Mouse (Mus musculus) CH12.LX (cell line): ENCODE results near the gene Cyp2f2. TPM values are rescaled to one million over a fixed set of nuclear protein-coding genes. Genes with fewer than 3 reads are reported as not detected.

Source experiments
- DNase-seq: peaks from one replicate; pipeline ENCODE4 v3.0.0-alpha.2; 2013; ENCODE audit errors: extremely low read depth
- H3K27ac ChIP-seq: 2 replicates; pipeline ENCODE4 v1.5.1; 2012; ENCODE audit warnings: low read depth, mild to moderate bottlenecking, control low read depth, moderate library complexity; ENCODE audit not compliant: insufficient read depth
- H3K27me3 ChIP-seq: replicated peaks from 2 replicates; pipeline ENCODE3; 2012; ENCODE audit warnings: inconsistent platforms
- H3K36me3 ChIP-seq, 2 experiments: replicated peaks in 1 of 2; 2 replicates each; pipeline versions ENCODE3 to v1.6.1; 2012; ENCODE audit warnings: inconsistent platforms in 1 of 2, low read length in 1 of 2, mild to moderate bottlenecking in 1 of 2, mixed read lengths in 1 of 2, moderate library complexity in 1 of 2; ENCODE audit not compliant: control insufficient read depth in 1 of 2, insufficient read depth in 1 of 2
- H3K4me1 ChIP-seq, 2 experiments: 2 replicates each; pipeline ENCODE4 v1.6.1; 2012; ENCODE audit warnings: inconsistent platforms in 1 of 2, moderate library complexity in 1 of 2; ENCODE audit not compliant: insufficient read depth in 2 of 2, control insufficient read depth in 1 of 2
- H3K4me2 ChIP-seq: 2 replicates; pipeline ENCODE4 v1.6.1; 2012; ENCODE audit warnings: low read depth, mild to moderate bottlenecking, control low read depth; ENCODE audit not compliant: poor library complexity, insufficient read depth, severe bottlenecking
- H3K4me3 ChIP-seq, 3 experiments: fragments of 150-350 bp in 1 of 3; sonication (generic) in 1 of 3; replicated peaks in 1 of 3; 2 replicates each; pipeline versions ENCODE3 to v1.5.1; 2011 to 2012; ENCODE audit warnings: low read depth in 2 of 3, low read length in 2 of 3, mild to moderate bottlenecking in 2 of 3, moderate library complexity in 2 of 3, control low read depth in 1 of 3, improper control_type of control experiment in 1 of 3, inconsistent platforms in 1 of 3, mixed read lengths in 1 of 3; ENCODE audit not compliant: poor library complexity in 1 of 3
- H3K79me2 ChIP-seq: replicated peaks from 2 replicates; pipeline ENCODE4 v1.6.1; 2012; ENCODE audit warnings: mild to moderate bottlenecking, moderate library complexity; ENCODE audit not compliant: control insufficient read depth, poor library complexity, insufficient read depth, severe bottlenecking; ENCODE audit errors: extremely low read depth
- H3K9ac ChIP-seq: 2 replicates; pipeline ENCODE4 v1.6.1; 2012; ENCODE audit warnings: low read depth, mild to moderate bottlenecking, control low read depth, moderate library complexity; ENCODE audit not compliant: insufficient read depth
- H3K9me3 ChIP-seq: replicated peaks from 2 replicates; pipeline ENCODE3; 2012; ENCODE audit warnings: low read length, inconsistent platforms, mixed read lengths
- E2F4 ChIP-seq: IDR thresholded peaks from 2 replicates; pipeline ENCODE4 v1.6.1; 2011; ENCODE audit warnings: low read depth, low read length, improper control_type of control experiment; ENCODE audit not compliant: insufficient replicate concordance
- ELF1 ChIP-seq: IDR thresholded peaks from 2 replicates; pipeline ENCODE4 v1.6.1; 2014; ENCODE audit warnings: low read depth, mild to moderate bottlenecking, inconsistent platforms, low read length, improper control_type of control experiment
- EP300 ChIP-seq: IDR thresholded peaks from 2 replicates; pipeline ENCODE4 v1.6.1; 2011; ENCODE audit warnings: low read length, improper control_type of control experiment
- HCFC1 ChIP-seq: IDR thresholded peaks from 2 replicates; pipeline ENCODE4 v1.6.1; 2012; ENCODE audit warnings: low read depth, mild to moderate bottlenecking, inconsistent platforms, low read length, improper control_type of control experiment
- JUND ChIP-seq: conservative IDR thresholded peaks from 2 replicates; pipeline ENCODE4 v1.6.1; 2011; ENCODE audit warnings: low read depth, low read length, improper control_type of control experiment
- KAT2A ChIP-seq: IDR thresholded peaks from 2 replicates; pipeline ENCODE4 v1.6.1; 2012; ENCODE audit warnings: low read length, improper control_type of control experiment, inconsistent platforms; ENCODE audit not compliant: insufficient replicate concordance
- MAX ChIP-seq: IDR thresholded peaks from 2 replicates; pipeline ENCODE4 v1.6.1; 2011; ENCODE audit warnings: low read length, improper control_type of control experiment
- MAZ ChIP-seq: IDR thresholded peaks from 2 replicates; pipeline ENCODE4 v1.6.1; 2012; ENCODE audit warnings: low read depth, mild to moderate bottlenecking, inconsistent platforms, low read length, improper control_type of control experiment, moderate library complexity
- MEF2A ChIP-seq: IDR thresholded peaks from 2 replicates; pipeline ENCODE4 v1.6.1; 2014; ENCODE audit warnings: low read depth, mild to moderate bottlenecking, inconsistent platforms, low read length, improper control_type of control experiment, borderline replicate concordance
- NRF1 ChIP-seq: IDR thresholded peaks from 2 replicates; pipeline ENCODE4 v1.6.1; 2014; ENCODE audit warnings: low read depth, mild to moderate bottlenecking, inconsistent platforms, low read length, improper control_type of control experiment, moderate library complexity
- PAX5 ChIP-seq: IDR thresholded peaks from 2 replicates; pipeline ENCODE4 v1.6.1; 2012; ENCODE audit warnings: low read length, inconsistent platforms, mixed read lengths
- POLR2A ChIP-seq: IDR thresholded peaks from 2 replicates; pipeline ENCODE4 v1.6.1; 2011; ENCODE audit warnings: low read depth, mild to moderate bottlenecking, improper control_type of control experiment, low read length
- POLR2AphosphoS2 ChIP-seq: IDR thresholded peaks from 2 replicates; pipeline ENCODE4 v1.6.1; 2011; ENCODE audit warnings: low read depth, low read length, improper control_type of control experiment
- SIN3A ChIP-seq: IDR thresholded peaks from 2 replicates; pipeline ENCODE4 v1.6.1; 2012; ENCODE audit warnings: low read length, improper control_type of control experiment, inconsistent platforms
- SMC3 ChIP-seq: IDR thresholded peaks from 2 replicates; pipeline ENCODE4 v1.6.1; 2011; ENCODE audit warnings: low read depth, low read length, improper control_type of control experiment
- USF1 ChIP-seq: IDR thresholded peaks from 2 replicates; pipeline ENCODE4 v1.6.1; 2014; ENCODE audit warnings: low read depth, mild to moderate bottlenecking, inconsistent platforms, low read length, improper control_type of control experiment
- ZC3H11A ChIP-seq: IDR thresholded peaks from 2 replicates; pipeline ENCODE4 v1.6.1; 2012; ENCODE audit warnings: low read depth, mild to moderate bottlenecking, inconsistent platforms, low read length, improper control_type of control experiment
- ZKSCAN1 ChIP-seq: IDR thresholded peaks from 2 replicates; pipeline ENCODE4 v1.6.1; 2012; ENCODE audit warnings: low read depth, inconsistent platforms, low read length, improper control_type of control experiment, borderline replicate concordance
- ZNF384 ChIP-seq: IDR thresholded peaks from 2 replicates; pipeline ENCODE4 v1.6.1; 2012; ENCODE audit warnings: low read depth, low read length, improper control_type of control experiment, inconsistent platforms
- dilution Hi-C: fragments of 300-500 bp; cut with MboI; formaldehyde crosslinking; loops from 2 replicates; pipeline ENCODE4 v1.14.3; 2020; ENCODE audit warnings: low sequenced_read_pairs; ENCODE audit not compliant: extremely low pct_unique_long_range_greater_than_20kb, extremely low pct_ligation_motif_present
- in situ Hi-C: fragments of 300-500 bp; cut with MboI; formaldehyde crosslinking; loops from 3 replicates; pipeline ENCODE4 v1.14.3; 2019; ENCODE audit warnings: low sequenced_read_pairs, low pct_ligation_motif_present, low pct_unique_long_range_greater_than_20kb, mixed read lengths
- polyA plus RNA-seq: library from polyadenylated mRNA; unstranded; fragments of >175 nt; gene quantifications from 2 replicates; pipeline ENCODE4 v1.2.1, GENCODE M21; 2012; ENCODE audit warnings: low read depth; ENCODE audit not compliant: insufficient read length
- total RNA-seq, 2 experiments: library from RNA; depleted of rRNA; stranded (reverse); fragments of 300-350 nt in 1 of 2; fragments of >200 nt in 1 of 2; gene quantifications; 2 replicates each; pipeline ENCODE4 v1.2.3; 2012 to 2014

Cyp2f2 gene
- total RNA-seq (2012; rRNA removed): not detected in 2 replicates
- not detected in 2 replicates for total RNA-seq (2014; rRNA removed)
- not detected in 2 replicates for polyA plus RNA-seq

GRCm38 (mm10) chr7:27119676-27120075, at the start of gene Cyp2f2:
Cyp2f2 (plus strand) TSS chr7:27119909.
- H3K79me2 ChIP-seq: no peaks in the 10 kb centered on the region
- H3K36me3 ChIP-seq: no peaks in the 10 kb centered on the region
- no peak within 1 kb of the TSS for H3K4me3 ChIP-seq
- no peak within 1 kb of the TSS for H3K4me2 ChIP-seq
- TF ChIP-seq MAX: no peak
- TF ChIP-seq SMC3: no peak
- TF ChIP-seq JUND: no peak
- no peak for TF ChIP-seq ZNF384
- no peak for TF ChIP-seq MEF2A
- no peak for TF ChIP-seq HCFC1
- H3K9ac ChIP-seq: no peak within 1 kb of the TSS
- no peak within 1 kb of the TSS for H3K27ac ChIP-seq
- H3K9me3 ChIP-seq: no peaks in the 10 kb centered on the region
- dilution Hi-C loops: no loop called here
- no peaks in the 10 kb centered on the region for H3K4me1 ChIP-seq
- in situ Hi-C loops: no loop called here
- H3K27me3 ChIP-seq: peaks cover 69% of the 10 kb centered on the region
- DNase-seq: no peak

DNA sequence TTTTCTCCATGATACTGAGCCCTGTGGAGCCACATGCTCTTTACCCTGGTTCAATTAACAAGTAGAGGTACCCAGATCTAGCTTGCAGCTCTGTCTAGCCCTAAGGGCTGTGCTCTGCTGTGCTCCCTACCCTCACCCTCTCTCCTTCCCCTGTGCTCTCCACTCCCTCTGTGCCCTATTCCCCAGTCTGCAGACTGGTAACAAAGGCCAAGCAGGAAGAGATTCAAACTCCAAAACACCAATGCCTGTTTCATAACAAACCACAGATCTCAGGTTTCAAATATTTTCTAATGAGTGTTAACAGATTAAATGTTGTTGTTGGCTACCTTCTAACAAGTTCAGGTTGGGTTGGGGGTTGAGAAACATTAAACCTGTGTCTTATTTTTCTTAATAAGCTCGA, 41.1 kb upstream of the Cyp2f2 start:
- H3K9ac ChIP-seq: no peak overlapping the region
- H3K36me3 ChIP-seq: no peaks in the 10 kb centered on the region
- TF ChIP-seq SIN3A (no peak), KAT2A (no peak), POLR2AphosphoS2 (no peak), MEF2A (no peak), ELF1 (no peak)
- no peak overlapping the region for H3K27ac ChIP-seq
- H3K79me2 ChIP-seq: no peaks in the 10 kb centered on the region
- H3K4me2 ChIP-seq: no peak overlapping the region
- no peaks in the 10 kb centered on the region for H3K4me1 ChIP-seq
- no peak for DNase-seq
- H3K9me3 ChIP-seq: peaks cover 2% of the 10 kb centered on the region
- H3K4me3 ChIP-seq: no peak overlapping the region
- peaks cover 68% of the 10 kb centered on the region for H3K27me3 ChIP-seq
- dilution Hi-C loops: no loop called here
- in situ Hi-C loops: no loop called here

GRCm38 (mm10) chr7:27081625-27082024, 38.1 kb upstream of the Cyp2f2 start:
- Histone ChIP-seq H3K4me3 (no peak overlapping the region), H3K27me3 (peaks cover 42% of the 10 kb centered on the region), H3K27ac (no peak overlapping the region), H3K9me3 (peaks cover 2% of the 10 kb centered on the region), H3K9ac (no peak overlapping the region), H3K4me2 (no peak overlapping the region), H3K4me1 (no peaks in the 10 kb centered on the region), H3K79me2 (no peaks in the 10 kb centered on the region), H3K36me3 (no peaks in the 10 kb centered on the region)
- DNase-seq: no peak
- dilution Hi-C loops (no loop called here), in situ Hi-C loops (no loop called here)
- TF ChIP-seq E2F4 (no peak), HCFC1 (no peak), NRF1 (no peak), POLR2A (no peak), ZNF384 (no peak), PAX5 (no peak), MAZ (no peak), ZKSCAN1 (no peak), EP300 (no peak), USF1 (no peak), ZC3H11A (no peak)
